Mouse (Mus musculus) ES-Bruce4 (cell line): Measurements from ENCODE around the gene Galnt9.

Experiments used
- CTCF ChIP-seq: IDR thresholded peaks from one replicate; pipeline ENCODE4 v1.8.1; 2011; ENCODE audit warnings: low read depth, low read length
- EP300 ChIP-seq: IDR thresholded peaks from 2 replicates; pipeline ENCODE4 v1.6.1; 2011; ENCODE audit warnings: low read depth, low read length; ENCODE audit not compliant: insufficient read depth
- POLR2A ChIP-seq: IDR thresholded peaks from one replicate; pipeline ENCODE4 v1.8.1; 2011; ENCODE audit warnings: low read length; ENCODE audit not compliant: insufficient read depth

GRCm38 (mm10) chr5:110608941-110609340 lies 64.8 kb downstream of the Galnt9 start:
- TF ChIP-seq CTCF (no peak), POLR2A (no peak), EP300 (no peak)
